Mouse (Mus musculus) heart, embryonic 15.5 days (tissue): Measurements from ENCODE around the gene Cmtr1. TPM values are rescaled to one million over a fixed set of nuclear protein-coding genes. Genes with fewer than 3 reads are reported as not detected.
"Not testable (repeated sequence)": the region's sequence is repeated elsewhere in the genome, so short reads cannot be mapped to it uniquely, and the experiment has no call there.

Experiments
- ATAC-seq: fragments of 200-750 bp; cut with Nextera tagmentation; replicated peaks from 2 replicates; pipeline ENCODE4 v1.8.0; 2017; ENCODE audit warnings: low read depth, moderate TSS enrichment; ENCODE audit not compliant: insufficient number of reproducible peaks, insufficient read depth, low FRiP score
- H3K27ac ChIP-seq: fragments of 300-500 bp; sonication (generic); 2 replicates; pipeline ENCODE4 v1.5.1; 2015; ENCODE audit warnings: mild to moderate bottlenecking, inconsistent platforms
- H3K27me3 ChIP-seq: fragments of 300-500 bp; sonication (generic); 2 replicates; pipeline ENCODE4 v1.6.1; 2015; ENCODE audit warnings: inconsistent platforms
- H3K36me3 ChIP-seq: fragments of 300-500 bp; sonication (generic); 2 replicates; pipeline ENCODE4 v1.6.1; 2015; ENCODE audit warnings: mild to moderate bottlenecking, inconsistent platforms
- H3K4me1 ChIP-seq: fragments of 300-500 bp; sonication (generic); replicated peaks from 2 replicates; pipeline ENCODE4 v1.6.1; 2015; ENCODE audit warnings: inconsistent platforms
- H3K4me2 ChIP-seq: fragments of 300-500 bp; sonication (generic); 2 replicates; pipeline ENCODE4 v1.6.1; 2015; ENCODE audit warnings: inconsistent platforms, mild to moderate bottlenecking, moderate library complexity
- H3K4me3 ChIP-seq: fragments of 300-500 bp; sonication (generic); 2 replicates; pipeline ENCODE4 v1.5.1; 2015; ENCODE audit warnings: mild to moderate bottlenecking, inconsistent platforms
- H3K9ac ChIP-seq: fragments of 300-500 bp; sonication (generic); 2 replicates; pipeline ENCODE4 v1.6.1; 2015; ENCODE audit warnings: mild to moderate bottlenecking, inconsistent platforms
- H3K9me3 ChIP-seq: fragments of 300-500 bp; sonication (generic); replicated peaks from 2 replicates; pipeline ENCODE4 v1.6.1; 2016; ENCODE audit warnings: inconsistent platforms
- WGBS: fragments of 180-500 bp; shearing (Covaris S2); methylation state at CpG from one replicate; pipeline ENCODE4 v1.1.7; 2015; ENCODE audit warnings: mixed read lengths; 5-methylcytosine and 5-hydroxymethylcytosine counted together
- polyA plus RNA-seq: library from polyadenylated mRNA; unstranded; fragments of >200 nt; fragmentation: Nextera tagmentation; extraction: Ambion mirVana; gene quantifications from 2 replicates; pipeline ENCODE4 v1.2.1, GENCODE M21; 2015

Cmtr1 gene
- polyA plus RNA-seq, 1 experiment from 2014 or later: 78.3 TPM

- H3K4me2 ChIP-seq: no peak overlapping the region
- H3K4me3 ChIP-seq: no peak overlapping the region
- H3K27me3 ChIP-seq: no peaks in the 10 kb centered on the region
- H3K9ac ChIP-seq: no peak overlapping the region; the same call in 1 of the 2 replicates
- no peak overlapping the region for H3K27ac ChIP-seq
- WGBS: 80% methylated on average over 5 of the region's 5 CpGs
- peaks cover 57% of the 10 kb centered on the region for H3K4me1 ChIP-seq
- H3K9me3 ChIP-seq: no peaks in the 10 kb centered on the region
- H3K36me3 ChIP-seq: peaks cover 22% of the 10 kb centered on the region; the same call in 1 of the 2 replicates
- no peak for ATAC-seq
Measured at GRCm38 (mm10) chr17:29706981-29707545, 46.7 kb downstream of the Cmtr1 start.

GRCm38 (mm10) chr17:29708783-29709182 is 48.4 kb downstream of the Cmtr1 start:
- H3K4me1 ChIP-seq: peaks cover 63% of the 10 kb centered on the region
- ATAC-seq: no peak
- no peaks in the 10 kb centered on the region for H3K9me3 ChIP-seq
- no peak overlapping the region for H3K9ac ChIP-seq
- no peak overlapping the region for H3K4me2 ChIP-seq
- H3K27ac ChIP-seq: no peak overlapping the region
- H3K4me3 ChIP-seq: no peak overlapping the region
- 60% methylated on average over 5 of the region's 5 CpGs for WGBS
- no peaks in the 10 kb centered on the region for H3K27me3 ChIP-seq
- peaks cover 8% of the 10 kb centered on the region; the same call in 1 of the 2 replicates for H3K36me3 ChIP-seq

- Histone ChIP-seq H3K4me3 (no peak overlapping the region), H3K9ac (no peak overlapping the region), H3K36me3 (no peaks in the 10 kb centered on the region), H3K27ac (0 out of 2 replicates have a peak overlapping the region, but pooled peaks have one; percentile 10), H3K4me1 (peaks cover 60% of the 10 kb centered on the region), H3K9me3 (no peaks in the 10 kb centered on the region), H3K27me3 (no peaks in the 10 kb centered on the region), H3K4me2 (no peak overlapping the region)
- whole genome bisulfite sequencing: 48% methylated on average over 11 of the region's 11 CpGs
- ATAC-seq: no peak
Measured at GRCm38 (mm10) chr17:29710562-29711044, 50.2 kb downstream of the Cmtr1 start.

- Histone ChIP-seq H3K9ac (no peak overlapping the region), H3K4me2 (no peak overlapping the region), H3K4me1 (peaks cover 58% of the 10 kb centered on the region), H3K36me3 (no peaks in the 10 kb centered on the region), H3K9me3 (no peaks in the 10 kb centered on the region), H3K27ac (peak overlapping the region; percentile 10; the same call in 1 of the 2 replicates), H3K4me3 (no peak overlapping the region), H3K27me3 (no peaks in the 10 kb centered on the region)
- 52% methylated on average over 19 of the region's 19 CpGs for WGBS
- no peak for ATAC-seq
Measured at GRCm38 (mm10) chr17:29711076-29711744, 50.8 kb downstream of the Cmtr1 start.

GRCm38 (mm10) chr17:29711745-29712431 is 51.5 kb downstream of the Cmtr1 start:
- no peaks in the 10 kb centered on the region for H3K27me3 ChIP-seq
- H3K36me3 ChIP-seq: no peaks in the 10 kb centered on the region
- peak overlapping the region; percentile 0; the same call in 1 of the 2 replicates for H3K27ac ChIP-seq
- H3K4me1 ChIP-seq: peaks cover 55% of the 10 kb centered on the region
- WGBS: 54% methylated on average over 8 of the region's 8 CpGs
- no peak overlapping the region for H3K4me2 ChIP-seq
- ATAC-seq: no peak
- H3K9me3 ChIP-seq: no peaks in the 10 kb centered on the region
- H3K9ac ChIP-seq: no peak overlapping the region
- no peak overlapping the region for H3K4me3 ChIP-seq

- H3K4me3 ChIP-seq: no peak overlapping the region
- H3K9me3 ChIP-seq: no peaks in the 10 kb centered on the region
- 67% methylated on average over 7 of the region's 7 CpGs for WGBS
- H3K27me3 ChIP-seq: no peaks in the 10 kb centered on the region
- no peak overlapping the region for H3K9ac ChIP-seq
- peak overlapping the region; percentile 13; the same call in 1 of the 2 replicates for H3K27ac ChIP-seq
- ATAC-seq: no peak
- peaks cover 59% of the 10 kb centered on the region for H3K4me1 ChIP-seq
- no peak overlapping the region for H3K4me2 ChIP-seq
- H3K36me3 ChIP-seq: no peaks in the 10 kb centered on the region
Measured at GRCm38 (mm10) chr17:29712565-29712964, 52.2 kb downstream of the Cmtr1 start.

GRCm38 (mm10) chr17:29713734-29714133 is 53.3 kb downstream of the Cmtr1 start:
- H3K9me3 ChIP-seq, H3K27me3 ChIP-seq, H3K9ac ChIP-seq, H3K36me3 ChIP-seq, H3K27ac ChIP-seq, H3K4me2 ChIP-seq, ATAC-seq, H3K4me3 ChIP-seq: not testable (repeated sequence)
- peaks cover 52% of the 10 kb centered on the region for H3K4me1 ChIP-seq
- WGBS: 98% methylated on average over 4 of the region's 4 CpGs

- ATAC-seq: peak; percentile 95
- peak within 1 kb of the TSS; percentile 56 for H3K4me3 ChIP-seq
- WGBS: 5% methylated on average over 41 of the region's 41 CpGs
- H3K9ac ChIP-seq: peak within 1 kb of the TSS; percentile 53
- H3K27me3 ChIP-seq: no peaks in the 10 kb centered on the region
- H3K9me3 ChIP-seq: no peaks in the 10 kb centered on the region
- no peaks in the 10 kb centered on the region for H3K36me3 ChIP-seq
- 0 out of 2 replicates have a peak within 1 kb of the TSS, but pooled peaks have one; percentile 19 for H3K27ac ChIP-seq
- peaks cover 20% of the 10 kb centered on the region for H3K4me1 ChIP-seq
- peak within 1 kb of the TSS; percentile 74 for H3K4me2 ChIP-seq
Measured at GRCm38 (mm10) chr17:29716732-29717445, 56.5 kb downstream of the Cmtr1 start, which contains the start of gene Ccdc167. Ccdc167 (minus strand) TSS chr17:29717044.

GRCm38 (mm10) chr17:29718660-29719059 is 58.3 kb downstream of the Cmtr1 start:
- Histone ChIP-seq H3K27me3 (no peaks in the 10 kb centered on the region), H3K9ac (no peak overlapping the region), H3K36me3 (no peaks in the 10 kb centered on the region), H3K4me3 (no peak overlapping the region), H3K9me3 (no peaks in the 10 kb centered on the region), H3K4me2 (no peak overlapping the region), H3K27ac (no peak overlapping the region), H3K4me1 (peaks cover 11% of the 10 kb centered on the region)
- 79% methylated on average over 8 of the region's 8 CpGs for WGBS
- ATAC-seq: no peak

- Histone ChIP-seq H3K9me3 (no peaks in the 10 kb centered on the region), H3K27me3 (no peaks in the 10 kb centered on the region), H3K4me2 (no peak overlapping the region), H3K9ac (no peak overlapping the region), H3K27ac (no peak overlapping the region), H3K36me3 (no peaks in the 10 kb centered on the region), H3K4me3 (no peak overlapping the region), H3K4me1 (peaks cover 11% of the 10 kb centered on the region)
- no peak for ATAC-seq
- 74% methylated on average over 13 of the region's 13 CpGs for WGBS
Measured at GRCm38 (mm10) chr17:29719628-29720575, 59.5 kb downstream of the Cmtr1 start.
